Mouse (Mus musculus) inflammation-experienced regulatory T-cells, adult 6 months (primary cell): ENCODE results near the gene Gm13272. TPM values are rescaled to one million over a fixed set of nuclear protein-coding genes. Genes with fewer than 3 reads are reported as not detected.
"Not testable (repeated sequence)": the region's sequence is repeated elsewhere in the genome, so short reads cannot be mapped to it uniquely, and the experiment has no call there.

Source experiments
- ATAC-seq: one replicate; pipeline ENCODE4 v1.8.0; 2017
- polyA plus RNA-seq, 3 experiments: library from polyadenylated mRNA; unstranded; fragments of 100-300 nt; shearing (Covaris generic); gene quantifications; one replicate each; pipeline ENCODE4 v1.2.1; 2017

Gene Gm13272
- not detected for polyA plus RNA-seq

GRCm38 (mm10) chr4:88779550-88779949 lies at the start of gene Gm13272:
Gene Gm13272 (plus strand): TSS chr4:88779850.
- ATAC-seq = not testable (repeated sequence)

- ATAC-seq = peak; percentile 73
These were observed 41.2 kb upstream of the Gm13272 start for GRCm38 (mm10) chr4:88738480-88738879.

GRCm38 (mm10) chr4:88739036-88739435 lies 40.6 kb upstream of the Gm13272 start:
- no peak for ATAC-seq

- ATAC-seq = no peak
These were observed 38.2 kb upstream of the Gm13272 start for GRCm38 (mm10) chr4:88741426-88741825.

GRCm38 (mm10) chr4:88742771-88743371 lies 36.8 kb upstream of the Gm13272 start:
- peak; percentile 58 for ATAC-seq

GRCm38 (mm10) chr4:88744207-88744606 lies 35.4 kb upstream of the Gm13272 start:
- ATAC-seq = no peak

- ATAC-seq = no peak
These were observed 29.7 kb upstream of the Gm13272 start for GRCm38 (mm10) chr4:88749926-88750325.

GRCm38 (mm10) chr4:88754818-88755340 lies 24.8 kb upstream of the Gm13272 start, which contains the start of gene Gm13271:
Gene Gm13271 (plus strand): TSS chr4:88754868.
- ATAC-seq = not testable (repeated sequence)

- not testable (repeated sequence) for ATAC-seq
These were observed 22.8 kb upstream of the Gm13272 start for GRCm38 (mm10) chr4:88756581-88757513.

- ATAC-seq = peak; percentile 100
These were observed 22.0 kb upstream of the Gm13272 start for GRCm38 (mm10) chr4:88757628-88758031.

- ATAC-seq = not testable (repeated sequence)
These were observed 20.9 kb upstream of the Gm13272 start for GRCm38 (mm10) chr4:88758751-88759150.

- not testable (repeated sequence) for ATAC-seq
These were observed 19.9 kb upstream of the Gm13272 start, which contains the start of gene Gm13283 for GRCm38 (mm10) chr4:88759610-88760268. Gene Gm13283 (plus strand): TSS chr4:88760119.

GRCm38 (mm10) chr4:88760431-88760830 lies 19.2 kb upstream of the Gm13272 start:
- ATAC-seq = not testable (repeated sequence)

- ATAC-seq = not testable (repeated sequence)
These were observed 17.9 kb upstream of the Gm13272 start for GRCm38 (mm10) chr4:88761776-88762175.

- ATAC-seq = not testable (repeated sequence)
These were observed 17.3 kb upstream of the Gm13272 start for GRCm38 (mm10) chr4:88762341-88762740.

GRCm38 (mm10) chr4:88763384-88764018 lies 16.1 kb upstream of the Gm13272 start:
- ATAC-seq = not testable (repeated sequence)

GRCm38 (mm10) chr4:88773534-88773933 lies 6.1 kb upstream of the Gm13272 start, which contains the start of gene Gm13290:
Gene Gm13290 (plus strand): TSS chr4:88773834.
- not testable (repeated sequence) for ATAC-seq

GRCm38 (mm10) chr4:88776622-88777021 lies 3.0 kb upstream of the Gm13272 start, which contains the start of gene Gm13289:
Gene Gm13289 (plus strand): TSS chr4:88776922.
- not testable (repeated sequence) for ATAC-seq

- ATAC-seq = not testable (repeated sequence)
These were observed 670 bp downstream of the Gm13272 start for GRCm38 (mm10) chr4:88780320-88780719.

GRCm38 (mm10) chr4:88781831-88782230 lies 2.2 kb downstream of the Gm13272 start, which contains the start of gene Ifnz:
Gene Ifnz (plus strand): TSS chr4:88782131.
- not testable (repeated sequence) for ATAC-seq

GRCm38 (mm10) chr4:88782335-88782734 lies 2.7 kb downstream of the Gm13272 start:
- not testable (repeated sequence) for ATAC-seq

- ATAC-seq = not testable (repeated sequence)
These were observed 5.8 kb downstream of the Gm13272 start, which contains the start of gene Gm13276 for GRCm38 (mm10) chr4:88785409-88785808. Gene Gm13276 (plus strand): TSS chr4:88785709.
